Mouse (Mus musculus) stomach, postnatal 0 days (tissue): ENCODE data around the gene Ebf3. TPM values are rescaled to one million over a fixed set of nuclear protein-coding genes. Genes with fewer than 3 reads are reported as not detected.

Source experiments
- ATAC-seq: fragments of 200-750 bp; cut with Nextera tagmentation; 2 replicates; pipeline ENCODE4 v1.8.0; 2017; ENCODE audit not compliant: low FRiP score, low TSS enrichment
- DNase-seq: peaks from one replicate; pipeline ENCODE4 v3.0.0-alpha.2; 2016; ENCODE audit warnings: low spot score
- H3K27ac ChIP-seq: fragments of 300-500 bp; sonication (generic); replicated peaks from 2 replicates; pipeline ENCODE4 v1.5.1; 2014; ENCODE audit warnings: mild to moderate bottlenecking, control low read depth
- H3K27me3 ChIP-seq: fragments of 300-500 bp; sonication (generic); 2 replicates; pipeline ENCODE4 v1.6.1; 2014; ENCODE audit warnings: low read length; ENCODE audit not compliant: control insufficient read depth, insufficient read depth
- H3K36me3 ChIP-seq: fragments of 300-500 bp; sonication (generic); 2 replicates; pipeline ENCODE4 v1.6.1; 2014; ENCODE audit warnings: low read length, mixed read lengths; ENCODE audit not compliant: control insufficient read depth, insufficient read depth
- H3K4me1 ChIP-seq: fragments of 300-500 bp; sonication (generic); replicated peaks from 2 replicates; pipeline ENCODE4 v1.6.1; 2014; ENCODE audit warnings: antibody characterized with exemption; ENCODE audit not compliant: control insufficient read depth, insufficient read depth
- H3K4me2 ChIP-seq: fragments of 300-500 bp; sonication (generic); replicated peaks from 2 replicates; pipeline ENCODE4 v1.6.1; 2014; ENCODE audit warnings: low read depth, mild to moderate bottlenecking, control low read depth, moderate library complexity
- H3K4me3 ChIP-seq: fragments of 300-500 bp; sonication (generic); 2 replicates; pipeline ENCODE4 v1.5.1; 2014; ENCODE audit warnings: low read depth, low read length, control low read depth
- H3K9ac ChIP-seq: fragments of 300-500 bp; sonication (generic); 2 replicates; pipeline ENCODE4 v1.6.1; 2014; ENCODE audit warnings: mild to moderate bottlenecking, low read length, control low read depth, mixed read lengths
- H3K9me3 ChIP-seq: fragments of 300-500 bp; sonication (generic); 2 replicates; pipeline ENCODE4 v1.6.1; 2016; ENCODE audit warnings: low read length; ENCODE audit not compliant: control insufficient read depth
- CTCF ChIP-seq: IDR thresholded peaks from 2 replicates; pipeline ENCODE4 v1.5.1; 2016; ENCODE audit warnings: antibody characterized with exemption, low read depth, mild to moderate bottlenecking, moderate library complexity
- EP300 ChIP-seq: optimal IDR thresholded peaks from 2 replicates; pipeline ENCODE3; 2016; ENCODE audit warnings: antibody characterized with exemption
- WGBS: fragments of 180-500 bp; shearing (Covaris S2); extraction: QIAGEN DNeasy Blood & Tissue Kit; methylation state at CpG from one replicate; pipeline ENCODE4 v1.1.7; 2014; 5-methylcytosine and 5-hydroxymethylcytosine counted together
- polyA plus RNA-seq: library from polyadenylated mRNA; unstranded; fragments of >200 nt; fragmentation: Nextera tagmentation; extraction: Ambion mirVana; gene quantifications from 2 replicates; pipeline ENCODE4 v1.2.1, GENCODE M21; 2015

Ebf3 gene
- polyA plus RNA-seq, 1 experiment from 2014 or later, result 0.58 TPM

GRCm38 (mm10) chr7:137317659-137318382 lies 3.6 kb upstream of the Ebf3 start:
- H3K4me3 ChIP-seq, result peak overlapping the region; percentile 8; the same call in 1 of the 2 replicates
- H3K27me3 ChIP-seq, result peaks cover 38% of the 10 kb centered on the region
- DNase-seq, result no peak
- TF ChIP-seq EP300, result no peak
- TF ChIP-seq CTCF, result no peak
- H3K27ac ChIP-seq, result no peak overlapping the region
- H3K36me3 ChIP-seq, result no peaks in the 10 kb centered on the region
- no peak overlapping the region for H3K9ac ChIP-seq
- no peak overlapping the region; the same call in 1 of the 2 replicates for H3K4me2 ChIP-seq
- H3K4me1 ChIP-seq, result no peaks in the 10 kb centered on the region; the same call in 1 of the 2 replicates
- 4% methylated on average over 24 of the region's 24 CpGs for WGBS
- H3K9me3 ChIP-seq, result no peaks in the 10 kb centered on the region
- ATAC-seq, result no peak

- DNase-seq, result no peak
- H3K9ac ChIP-seq, result no peak overlapping the region; the same call in 1 of the 2 replicates
- no peaks in the 10 kb centered on the region for H3K36me3 ChIP-seq
- TF ChIP-seq EP300, result no peak
- TF ChIP-seq CTCF, result no peak
- no peaks in the 10 kb centered on the region; the same call in 1 of the 2 replicates for H3K4me1 ChIP-seq
- H3K9me3 ChIP-seq, result no peaks in the 10 kb centered on the region
- 0 out of 2 replicates have a peak overlapping the region, but pooled peaks have one; percentile 10 for H3K4me3 ChIP-seq
- no peak for ATAC-seq
- peaks cover 32% of the 10 kb centered on the region for H3K27me3 ChIP-seq
- WGBS, result 4% methylated on average over 39 of the region's 39 CpGs
- no peak overlapping the region for H3K27ac ChIP-seq
- H3K4me2 ChIP-seq, result peak overlapping the region; percentile 18; the same call in 1 of the 2 replicates
These were observed 2.8 kb upstream of the Ebf3 start for GRCm38 (mm10) chr7:137316926-137317658.

GRCm38 (mm10) chr7:137316181-137316925 lies 2.1 kb upstream of the Ebf3 start:
- no peak overlapping the region for H3K4me2 ChIP-seq

DNA sequence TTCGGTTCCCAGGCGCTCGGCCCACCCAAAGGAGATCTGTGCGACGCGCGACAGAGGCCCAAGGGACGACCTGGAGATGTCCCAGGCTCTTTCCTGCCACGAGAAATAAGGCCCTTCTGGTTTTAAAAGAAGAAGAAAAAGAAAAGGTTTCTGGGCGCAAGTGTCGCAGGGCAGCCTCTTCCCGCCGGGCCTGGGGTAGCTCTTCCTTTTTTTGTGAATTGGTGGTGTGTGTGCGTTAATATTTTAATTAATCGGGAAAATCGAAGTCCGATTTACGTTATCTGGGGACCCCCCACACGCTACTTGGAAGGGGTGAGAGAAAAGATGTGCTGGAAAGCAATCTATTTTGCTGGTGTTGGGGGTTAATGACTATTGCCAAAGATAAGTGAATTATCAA lies 1.3 kb upstream of the Ebf3 start:
- peak overlapping the region; percentile 84 for H3K4me2 ChIP-seq
- H3K27me3 ChIP-seq, result peaks cover 33% of the 10 kb centered on the region
- ATAC-seq (no peak), DNase-seq (no peak)
- no peak overlapping the region for H3K9ac ChIP-seq
- no peak for TF ChIP-seq EP300
- TF ChIP-seq CTCF, result no peak
- H3K27ac ChIP-seq, result no peak overlapping the region
- 5% methylated on average over 19 of the region's 19 CpGs for WGBS
- H3K4me3 ChIP-seq, result peak overlapping the region; percentile 59; the same call in 1 of the 2 replicates
- no peaks in the 10 kb centered on the region for H3K9me3 ChIP-seq
- no peaks in the 10 kb centered on the region for H3K36me3 ChIP-seq
- H3K4me1 ChIP-seq, result no peaks in the 10 kb centered on the region; the same call in 1 of the 2 replicates

More at GRCm38 (mm10) chr7:137316181-137316925, 2.1 kb upstream of the Ebf3 start:
- Histone ChIP-seq H3K27ac (no peak overlapping the region), H3K36me3 (no peaks in the 10 kb centered on the region), H3K27me3 (peaks cover 33% of the 10 kb centered on the region), H3K9me3 (no peaks in the 10 kb centered on the region), H3K9ac (no peak overlapping the region), H3K4me3 (0 out of 2 replicates have a peak overlapping the region, but pooled peaks have one; percentile 10), H3K4me1 (no peaks in the 10 kb centered on the region; the same call in 1 of the 2 replicates)
- 8% methylated on average over 20 of the region's 20 CpGs for WGBS
- TF ChIP-seq EP300, result no peak
- no peak for TF ChIP-seq CTCF
- no peak for ATAC-seq
- DNase-seq, result no peak

GRCm38 (mm10) chr7:137314710-137315543 lies 682 bp upstream of the Ebf3 start:
- Histone ChIP-seq H3K27ac (no peak overlapping the region), H3K9ac (no peak overlapping the region), H3K4me1 (no peaks in the 10 kb centered on the region; the same call in 1 of the 2 replicates), H3K27me3 (peaks cover 35% of the 10 kb centered on the region), H3K4me2 (peak overlapping the region; percentile 84), H3K9me3 (no peaks in the 10 kb centered on the region), H3K4me3 (peak overlapping the region; percentile 59), H3K36me3 (no peaks in the 10 kb centered on the region)
- TF ChIP-seq CTCF (no peak), EP300 (no peak)
- 2% methylated on average over 47 of the region's 48 CpGs for WGBS
- 0 out of 2 replicates have a peak, but pooled peaks have one; percentile 6 for ATAC-seq
- no peak for DNase-seq
